ENCODE assay signal across 8 mouse cellular contexts in genomic region chr1:195232658-195233057, GRCm38 (mm10). TPM values are rescaled to one million over a fixed set of nuclear protein-coding genes. Genes with fewer than 3 reads are reported as not detected.
DNase-seq lines count a peak whose midpoint lies in the region; ATAC-seq and TF ChIP-seq lines count a peak whose summit lies in the region.

No protein-coding gene starts in this region.

- intact Hi-C loops in heart, adult 2 months (cut with DNase I): loop anchor here (2.0 kb wide), 1 partner anchor 102 kb away; the partner anchor contains the start of gene Cr1l

- peak; percentile 79 for TF ChIP-seq CTCF in heart, adult 2 months (IDR thresholded peaks at IDR 0.05)
- peak; percentile 83 for TF ChIP-seq CTCF in layer of hippocampus, adult 2 months (conservative IDR thresholded peaks at IDR 0.05)
- peak; percentile 76 for TF ChIP-seq CTCF in lung, postnatal 0 days (IDR thresholded peaks at IDR 0.05)

- no peaks in the 10 kb centered on the region for H3K36me3 ChIP-seq in heart, adult 2 months (ENCODE audit: control insufficient read depth, insufficient read depth, low read length)
- H3K36me3 ChIP-seq in heart, embryonic 12.5 days: no peaks in the 10 kb centered on the region
- no peaks in the 10 kb centered on the region for H3K36me3 ChIP-seq in lung, postnatal 0 days (ENCODE audit: insufficient read depth, low read length)

- no peak for TF ChIP-seq EP300 in heart, adult 2 months (IDR thresholded peaks at IDR 0.05; ENCODE audit: insufficient read depth, low read depth, low read length)
- no peak for TF ChIP-seq EP300 in lung, postnatal 0 days (IDR thresholded peaks at IDR 0.05)

- ATAC-seq in heart, embryonic 12.5 days (ENCODE audit: insufficient number of reproducible peaks, low FRiP score): no peak
- peak; percentile 88 to 92 for ATAC-seq in hematopoietic stem cell, adult 5-6 weeks (replicated peaks in 1 of 2; ENCODE audit: insufficient read depth in 1 of 2, low FRiP score in 2 of 2, low TSS enrichment in 1 of 2, low read depth in 1 of 2, poor library complexity in 2 of 2, severe bottlenecking in 2 of 2)
- ATAC-seq in lung, postnatal 0 days: no peak

- no peak overlapping the region for H3K4me2 ChIP-seq in heart, embryonic 12.5 days
- no peak overlapping the region for H3K4me2 ChIP-seq in lung, postnatal 0 days (replicated peaks; ENCODE audit: low read depth, low read length)

- no peak for TF ChIP-seq POLR2A in heart, adult 2 months (IDR thresholded peaks at IDR 0.05; ENCODE audit: insufficient read depth, low read depth, low read length)

- no peaks in the 10 kb centered on the region for H3K27me3 ChIP-seq in heart, adult 2 months (ENCODE audit: control insufficient read depth, insufficient read depth, low read length)
- H3K27me3 ChIP-seq in heart, embryonic 12.5 days (replicated peaks): no peaks in the 10 kb centered on the region
- no peaks in the 10 kb centered on the region for H3K27me3 ChIP-seq in lung, postnatal 0 days (replicated peaks; ENCODE audit: insufficient read depth, low read length)

- H3K9me3 ChIP-seq in heart, embryonic 12.5 days (replicated peaks): no peaks in the 10 kb centered on the region
- no peaks in the 10 kb centered on the region for H3K9me3 ChIP-seq in lung, postnatal 0 days (ENCODE audit: low read length)

- H3K79me2 ChIP-seq in heart, adult 2 months (replicated peaks; ENCODE audit: control insufficient read depth, insufficient read depth, low read length): no peaks in the 10 kb centered on the region

- H3K4me3 ChIP-seq in heart, adult 2 months: no peak overlapping the region
- no peak overlapping the region for H3K4me3 ChIP-seq in heart, embryonic 12.5 days
- no peak overlapping the region for H3K4me3 ChIP-seq in layer of hippocampus, adult 2 months
- no peak overlapping the region for H3K4me3 ChIP-seq in lung, postnatal 0 days (ENCODE audit: low read depth, low read length)

- DNase-seq in heart, adult 2 months: peak in 1 of 2 experiments; percentile 9
- peak; percentile 54 for DNase-seq in adrenal gland, postnatal 10 days
- DNase-seq in embryo, embryonic 9.5 days (ENCODE audit: extremely low spot score): peak; percentile 49
- DNase-seq in layer of hippocampus, adult 2 months (ENCODE audit: low spot score in 2 of 2): peak; percentile 11 to 41
- peak; percentile 60 for DNase-seq in lung, postnatal 0 days (ENCODE audit: low spot score)
- DNase-seq in right cerebral cortex, postnatal 10 days (ENCODE audit: low spot score in 2 of 2): peak; percentile 47 to 59

- no peak overlapping the region for H3K27ac ChIP-seq in heart, adult 2 months
- no peak overlapping the region for H3K27ac ChIP-seq in heart, embryonic 12.5 days (ENCODE audit: poor library complexity, severe bottlenecking)
- no peak overlapping the region for H3K27ac ChIP-seq in layer of hippocampus, adult 2 months
- H3K27ac ChIP-seq in lung, postnatal 0 days (ENCODE audit: low read length): no peak overlapping the region

- H3K4me1 ChIP-seq in heart, adult 2 months (ENCODE audit: control insufficient read depth, insufficient read depth, low read length): no peaks in the 10 kb centered on the region
- H3K4me1 ChIP-seq in heart, embryonic 12.5 days (replicated peaks): no peaks in the 10 kb centered on the region
- no peaks in the 10 kb centered on the region for H3K4me1 ChIP-seq in lung, postnatal 0 days (ENCODE audit: insufficient read depth, low read depth, low read length)

- no peak overlapping the region for H3K9ac ChIP-seq in heart, adult 2 months (ENCODE audit: low read depth, low read length)
- no peak overlapping the region for H3K9ac ChIP-seq in heart, embryonic 12.5 days
- H3K9ac ChIP-seq in lung, postnatal 0 days (replicated peaks; ENCODE audit: low read depth): no peak overlapping the region

RNA-seq across cellular contexts. Expression of gene Cr2, which starts 56.1 kb away (rescaled TPM):
- total RNA-seq in heart, adult 2 months (2021): under 1 TPM; 0.26 to 0.75 TPM
- 0.21 and 0.94 TPM in 2 replicates for polyA plus RNA-seq in heart, adult 2 months (2012; rRNA removed)
- polyA plus RNA-seq in heart, embryonic 12.5 days (2016; fragmentation: Nextera tagmentation; extraction: Ambion mirVana): 0.15 and 0.50 TPM in 2 replicates
- total RNA-seq in adrenal gland, postnatal 10 days (2021): 1 to 10 TPM; 1.3 to 3.2 TPM
- 3.4 TPM in 1 of 2 replicates, not detected in the other for total RNA-seq in hematopoietic stem cell, adult 5-6 weeks (2017)
- 1 to 10 TPM in 1 of 2 experiments, under 1 TPM in 1; 0.23 to 1.1 TPM for total RNA-seq in layer of hippocampus, adult 2 months (2021)
- 0.23 and 0.30 TPM in 2 replicates for polyA plus RNA-seq in lung, postnatal 0 days (2015; fragmentation: Nextera tagmentation; extraction: Ambion mirVana)

Comparison
In these comparisons a context has a peak if more than half of its experiments do, and no peak if none do; other contexts are left out.
1. ATAC-seq: peak in hematopoietic stem cell, adult 5-6 weeks (2 of 2); none in heart, embryonic 12.5 days (single experiment) and lung, postnatal 0 days (single experiment).
2. Peak in every context shown above with its lines, with median percentiles within 50 percentile points of each other: CTCF ChIP-seq.